Comparison of ENCODE assay signal across 25 mouse cellular contexts in the genomic region with DNA sequence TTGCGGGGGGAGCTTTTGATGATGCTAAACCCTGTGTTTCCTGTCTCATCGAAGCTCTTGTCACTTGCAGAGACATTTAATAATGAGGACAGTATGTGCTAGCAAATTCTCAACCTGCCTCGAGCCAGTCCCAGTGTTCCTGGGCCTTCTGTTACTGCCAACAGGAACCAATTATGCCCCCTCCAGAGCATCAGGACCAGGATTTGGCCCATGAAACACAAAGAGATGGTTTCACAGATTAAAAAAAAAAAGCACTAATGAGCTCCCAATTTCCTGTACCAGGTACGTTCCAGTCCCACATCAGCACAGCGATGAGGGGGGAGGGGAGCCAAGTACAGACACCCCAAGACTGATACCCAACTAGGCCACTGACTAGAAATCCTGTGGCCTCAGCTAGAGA. TPM values are rescaled to one million over a fixed set of nuclear protein-coding genes. Genes with fewer than 3 reads are reported as not detected.
DNase-seq lines count a peak whose midpoint lies in the region; ATAC-seq and TF ChIP-seq lines count a peak whose summit lies in the region.
"Had no signal": no experiment of that assay in that cellular context is flagged by ENCODE, and none has a peak within 500 bp of the region (broad histone marks: within the 10 kb centered on the region; RNA-seq: fewer than 3 reads in every experiment).

No protein-coding gene starts in this region.

- no peak overlapping the region for H3K4me2 ChIP-seq in hindbrain, postnatal 0 days (ENCODE audit: low read depth, low read length)
- H3K4me2 ChIP-seq: embryonic facial prominence, embryonic 12.5 days had no signal

- no peaks in the 10 kb centered on the region for H3K4me1 ChIP-seq in hindbrain, postnatal 0 days (ENCODE audit: insufficient read depth, low read length)

- peaks cover 5% of the 10 kb centered on the region for H3K36me3 ChIP-seq in hindbrain, postnatal 0 days (ENCODE audit: insufficient read depth, low read length)

- H3K9ac ChIP-seq in hindbrain, postnatal 0 days (replicated peaks; ENCODE audit: low read length), result no peak overlapping the region
- H3K9ac ChIP-seq: embryonic facial prominence, embryonic 12.5 days; forebrain, postnatal 0 days had no signal

- peak; percentile 47 to 58 for DNase-seq in cerebellum, adult 18-20 months
- no peak for DNase-seq in cerebellum, postnatal 4 days (ENCODE audit: low spot score in 2 of 2)
- DNase-seq in cerebellum, adult 9-11 months, result peak; percentile 75
- no peak for DNase-seq in cerebellum, postnatal 14 days
- DNase-seq in gastrocnemius, adult 2 months, result no peak
- DNase-seq in gastrocnemius, postnatal 25 days, result no peak
- DNase-seq in brain, adult 2 months (ENCODE audit: low read depth, low spot score), result peak; percentile 70
- DNase-seq in hindbrain, postnatal 0 days (ENCODE audit: low spot score), result no peak
- DNase-seq: adrenal gland, adult 2 months; adrenal gland, postnatal 10 days; adrenal gland, postnatal 25 days; cerebellum, adult 11 months; cerebellum, adult 9-10 months; forebrain, postnatal 0 days had no signal

- TF ChIP-seq CTCF in gastrocnemius, adult 2 months (IDR thresholded peaks at IDR 0.05), result no peak
- TF ChIP-seq CTCF in hindbrain, postnatal 0 days (IDR thresholded peaks at IDR 0.05; ENCODE audit: low read depth), result no peak

- 69% methylated on average over 5 of the region's 5 CpGs for WGBS in hindbrain, postnatal 0 days

- no peaks in the 10 kb centered on the region for H3K27me3 ChIP-seq in hindbrain, postnatal 0 days (ENCODE audit: insufficient read depth, low read length)

- peak overlapping the region; percentile 76 for H3K27ac ChIP-seq in gastrocnemius, adult 2 months
- H3K27ac ChIP-seq in hindbrain, postnatal 0 days, result no peak overlapping the region
- H3K27ac ChIP-seq: embryonic facial prominence, embryonic 10.5 days had no signal

- ATAC-seq in hindbrain, postnatal 0 days, result no peak
- ATAC-seq: forebrain, embryonic 14.5 days; forebrain, postnatal 0 days had no signal

- intact Hi-C loops in gastrocnemius, adult 2 months (cut with DNase I), result no loop called here

- H3K4me3 ChIP-seq in gastrocnemius, adult 2 months, result no peak overlapping the region
- no peak overlapping the region for H3K4me3 ChIP-seq in hindbrain, postnatal 0 days (ENCODE audit: low read length)
- H3K4me3 ChIP-seq: embryonic facial prominence, embryonic 10.5 days; embryonic facial prominence, embryonic 12.5 days had no signal

- no peaks in the 10 kb centered on the region for H3K9me3 ChIP-seq in hindbrain, postnatal 0 days (ENCODE audit: low read length)
- H3K9me3 ChIP-seq: embryonic facial prominence, embryonic 10.5 days; embryonic facial prominence, embryonic 12.5 days had no signal

RNA-seq across cellular contexts. Expression of a gene that starts 7.1 kb away (rescaled TPM):
- total RNA-seq in gastrocnemius, adult 2 months (2021), result 10 to 100 TPM; 19.4 to 34.7 TPM
- total RNA-seq in gastrocnemius, postnatal 25 days (2021), result 10 to 100 TPM; 17.6 to 29.5 TPM
- 73.5 and 81.3 TPM in 2 replicates for total RNA-seq in hindbrain, postnatal 0 days (2014; rRNA removed)
- 53.8 and 54.1 TPM in 2 replicates for polyA plus RNA-seq in hindbrain, postnatal 0 days (2015; fragmentation: Nextera tagmentation; extraction: Ambion mirVana)

RNA-seq across cellular contexts. Expression of a gene that starts 20.1 kb away (rescaled TPM):
- 10 to 100 TPM; 17.6 to 18.9 TPM for total RNA-seq in gastrocnemius, adult 2 months (2021)
- total RNA-seq in gastrocnemius, postnatal 25 days (2021), result 10 to 100 TPM; 13.1 to 16.5 TPM
- 0.05 and 0.29 TPM in 2 replicates for total RNA-seq in hindbrain, postnatal 0 days (2014; rRNA removed)
- polyA plus RNA-seq in hindbrain, postnatal 0 days (2015; fragmentation: Nextera tagmentation; extraction: Ambion mirVana), result 0.19 and 0.40 TPM in 2 replicates
- total RNA-seq: ES-E14 had no signal
- polyA plus RNA-seq: C2C12; forebrain, embryonic 14.5 days had no signal

RNA-seq across cellular contexts. Expression of a gene that starts 34.4 kb away (rescaled TPM):
- total RNA-seq in gastrocnemius, adult 2 months (2021), result 100 to 1,000 TPM; 123 to 129 TPM
- total RNA-seq in gastrocnemius, postnatal 25 days (2021), result 100 to 1,000 TPM; 134 to 137 TPM
- 52.0 and 80.7 TPM in 2 replicates for total RNA-seq in hindbrain, postnatal 0 days (2014; rRNA removed)
- polyA plus RNA-seq in hindbrain, postnatal 0 days (2015; fragmentation: Nextera tagmentation; extraction: Ambion mirVana), result 44.7 and 45.2 TPM in 2 replicates

RNA-seq across cellular contexts. Expression of a gene that starts 37.1 kb away (rescaled TPM):
- not detected for total RNA-seq in gastrocnemius, adult 2 months (2021)
- total RNA-seq in gastrocnemius, postnatal 25 days (2021), result not detected
- not detected in 2 replicates for total RNA-seq in hindbrain, postnatal 0 days (2014; rRNA removed)
- not detected in 2 replicates for polyA plus RNA-seq in hindbrain, postnatal 0 days (2015; fragmentation: Nextera tagmentation; extraction: Ambion mirVana)
- total RNA-seq: adrenal gland, adult 2 months; adrenal gland, postnatal 10 days; adrenal gland, postnatal 25 days; adrenal gland, postnatal 4 days; ES-E14; forebrain, postnatal 0 days; gastrocnemius, adult 18-20 months; MEL had no signal
- polyA plus RNA-seq: adrenal gland, adult 2 months; C2C12; cortical plate, adult 2 months; embryonic facial prominence, embryonic 10.5 days; embryonic facial prominence, embryonic 12.5 days; embryonic facial prominence, embryonic 14.5 days; forebrain, embryonic 11.5 days; forebrain, embryonic 14.5 days; forebrain, postnatal 0 days had no signal

RNA-seq across cellular contexts. Expression of a gene that starts 54.4 kb away (rescaled TPM):
- total RNA-seq in gastrocnemius, adult 2 months (2021), result not detected
- total RNA-seq in gastrocnemius, postnatal 25 days (2021), result not detected
- 0.22 TPM in 1 of 2 replicates, not detected in the other for total RNA-seq in hindbrain, postnatal 0 days (2014; rRNA removed)
- polyA plus RNA-seq in hindbrain, postnatal 0 days (2015; fragmentation: Nextera tagmentation; extraction: Ambion mirVana), result 0.14 and 0.16 TPM in 2 replicates
- total RNA-seq: adrenal gland, adult 2 months; adrenal gland, postnatal 25 days; ES-E14; forebrain, postnatal 0 days; gastrocnemius, adult 18-20 months; MEL had no signal
- polyA plus RNA-seq: embryonic facial prominence, embryonic 14.5 days; forebrain, embryonic 11.5 days; forebrain, embryonic 14.5 days; forebrain, postnatal 0 days had no signal

Comparison
In these comparisons a context has a peak if more than half of its experiments do, and no peak if none do; other contexts are left out.
1. DNase-seq: peak in cerebellum, adult 18-20 months (2 of 2), cerebellum, adult 9-11 months (single experiment) and brain, adult 2 months (single experiment); none in cerebellum, postnatal 4 days (0 of 2), cerebellum, postnatal 14 days (0 of 2), gastrocnemius, adult 2 months (single experiment), gastrocnemius, postnatal 25 days (single experiment) and hindbrain, postnatal 0 days (single experiment).
2. RNA of a gene that starts 20.1 kb away (total RNA-seq): 17.6 to 18.9 TPM in gastrocnemius, adult 2 months and 13.1 to 16.5 TPM in gastrocnemius, postnatal 25 days; 0.05 to 0.29 TPM in hindbrain, postnatal 0 days; every median in the first group is over 10 times any median in the second.